Mouse (Mus musculus) olfactory bulb, adult 2 months (tissue): Measurements from ENCODE around the gene Rdh16f1.

Experiments used
- CTCF ChIP-seq: fragments of 200-500 bp; IDR thresholded peaks from 2 replicates; pipeline ENCODE4 v1.5.1; 2012; ENCODE audit warnings: low read depth, mild to moderate bottlenecking, low read length, moderate library complexity; ENCODE audit not compliant: insufficient read depth
- POLR2A ChIP-seq: fragments of 200-500 bp; IDR thresholded peaks from 2 replicates; pipeline ENCODE4 v1.6.1; 2012; ENCODE audit warnings: mild to moderate bottlenecking, low read depth, low read length, moderate library complexity; ENCODE audit not compliant: insufficient read depth

- TF ChIP-seq CTCF (no peak), POLR2A (no peak)
Measured at GRCm38 (mm10) chr10:127840776-127841175, 81.2 kb downstream of the Rdh16f1 start.
